Mouse (Mus musculus): ENCODE results near the gene Notch2.
A peak's percentile ranks its signal among the peaks of the same experiment; 100 is the strongest.
"Not testable (repeated sequence)": the region's sequence is repeated elsewhere in the genome, so short reads cannot be mapped to it uniquely, and the experiment has no call there.

Gene Notch2

GRCm38 (mm10) chr3:98028072-98028471 lies 14.7 kb downstream of the Notch2 start:
- no peak for DNase-seq (ENCODE audit: low read depth, low spot score)

GRCm38 (mm10) chr3:98028936-98029335 lies 15.6 kb downstream of the Notch2 start:
- DNase-seq (ENCODE audit: low read depth, low spot score), result no peak

- no peak for DNase-seq (ENCODE audit: low read depth, low spot score)
These were observed 17.8 kb downstream of the Notch2 start for GRCm38 (mm10) chr3:98031104-98031503.

GRCm38 (mm10) chr3:98032191-98032590 lies 18.9 kb downstream of the Notch2 start:
- no peak for DNase-seq (ENCODE audit: low read depth, low spot score)

- DNase-seq (ENCODE audit: low read depth, low spot score), result no peak
These were observed 19.6 kb downstream of the Notch2 start for GRCm38 (mm10) chr3:98032944-98033343.

- no peak for DNase-seq (ENCODE audit: low read depth, low spot score)
These were observed 21.6 kb downstream of the Notch2 start for GRCm38 (mm10) chr3:98034622-98035593.

- no peak for DNase-seq (ENCODE audit: low read depth, low spot score)
These were observed 22.8 kb downstream of the Notch2 start for GRCm38 (mm10) chr3:98036161-98036560.

- DNase-seq (ENCODE audit: low read depth, low spot score), result no peak
These were observed 23.8 kb downstream of the Notch2 start for GRCm38 (mm10) chr3:98037151-98037550.

GRCm38 (mm10) chr3:98038658-98039057 lies 25.3 kb downstream of the Notch2 start:
- no peak for DNase-seq (ENCODE audit: low read depth, low spot score)

GRCm38 (mm10) chr3:98039223-98039622 lies 25.9 kb downstream of the Notch2 start:
- peak; percentile 65 for DNase-seq (ENCODE audit: low read depth, low spot score)

GRCm38 (mm10) chr3:98039666-98040456 lies 26.5 kb downstream of the Notch2 start:
- DNase-seq (ENCODE audit: low read depth, low spot score), result no peak

GRCm38 (mm10) chr3:98040836-98041235 lies 27.5 kb downstream of the Notch2 start:
- DNase-seq (ENCODE audit: low read depth, low spot score), result no peak

GRCm38 (mm10) chr3:98042301-98042700 lies 29.0 kb downstream of the Notch2 start:
- DNase-seq (ENCODE audit: low read depth, low spot score), result no peak

- no peak for DNase-seq (ENCODE audit: low read depth, low spot score)
These were observed 29.7 kb downstream of the Notch2 start for GRCm38 (mm10) chr3:98042955-98043456.

- no peak for DNase-seq (ENCODE audit: low read depth, low spot score)
These were observed 30.3 kb downstream of the Notch2 start for GRCm38 (mm10) chr3:98043669-98044068.

GRCm38 (mm10) chr3:98044768-98045368 lies 31.5 kb downstream of the Notch2 start:
- DNase-seq (ENCODE audit: low read depth, low spot score), result no peak

- no peak for DNase-seq (ENCODE audit: low read depth, low spot score)
These were observed 32.3 kb downstream of the Notch2 start for GRCm38 (mm10) chr3:98045465-98046148.

- no peak for DNase-seq (ENCODE audit: low read depth, low spot score)
These were observed 33.0 kb downstream of the Notch2 start for GRCm38 (mm10) chr3:98046305-98046704.

- DNase-seq (ENCODE audit: low read depth, low spot score), result no peak
These were observed 36.3 kb downstream of the Notch2 start for GRCm38 (mm10) chr3:98049671-98050070.

GRCm38 (mm10) chr3:98050086-98050485 lies 36.8 kb downstream of the Notch2 start:
- not testable (repeated sequence) for DNase-seq (ENCODE audit: low read depth, low spot score)

Data from mesoderm, embryonic 11.5 days (tissue).